Mouse (Mus musculus) neural tube, postnatal 0 days (tissue): ENCODE data around the gene 4930469K13Rik. TPM values are rescaled to one million over a fixed set of nuclear protein-coding genes. Genes with fewer than 3 reads are reported as not detected.

Experiments used
- polyA plus RNA-seq: library from polyadenylated mRNA; unstranded; fragments of >200 nt; fragmentation: Nextera tagmentation; extraction: Ambion mirVana; gene quantifications from 2 replicates; pipeline ENCODE4 v1.2.1, GENCODE M21; 2015

4930469K13Rik gene
- polyA plus RNA-seq = 9.3 and 10.8 TPM in 2 replicates

DNA sequence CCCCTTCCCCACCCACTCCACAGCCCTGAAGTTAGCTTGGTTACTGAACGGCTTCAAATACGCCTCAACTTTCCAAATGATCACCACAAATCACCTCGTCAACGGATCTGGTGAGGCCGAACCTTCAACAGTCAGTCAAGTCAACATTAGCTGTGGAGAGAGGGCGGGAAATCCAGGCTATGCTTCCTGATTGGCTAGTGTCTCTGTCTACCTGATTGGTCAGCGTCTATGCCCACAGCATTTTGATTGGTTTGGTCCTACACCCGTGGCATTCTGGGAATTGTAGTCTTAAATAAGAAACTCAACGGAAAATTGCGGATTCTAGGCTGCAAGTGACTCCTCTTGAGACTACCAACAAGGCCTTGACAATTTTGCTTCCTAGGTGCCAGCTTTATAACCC, at the start of gene 4930469K13Rik:
Gene 4930469K13Rik (minus strand): TSS at position 133 of the 400 bp plus-strand sequence.

DNA sequence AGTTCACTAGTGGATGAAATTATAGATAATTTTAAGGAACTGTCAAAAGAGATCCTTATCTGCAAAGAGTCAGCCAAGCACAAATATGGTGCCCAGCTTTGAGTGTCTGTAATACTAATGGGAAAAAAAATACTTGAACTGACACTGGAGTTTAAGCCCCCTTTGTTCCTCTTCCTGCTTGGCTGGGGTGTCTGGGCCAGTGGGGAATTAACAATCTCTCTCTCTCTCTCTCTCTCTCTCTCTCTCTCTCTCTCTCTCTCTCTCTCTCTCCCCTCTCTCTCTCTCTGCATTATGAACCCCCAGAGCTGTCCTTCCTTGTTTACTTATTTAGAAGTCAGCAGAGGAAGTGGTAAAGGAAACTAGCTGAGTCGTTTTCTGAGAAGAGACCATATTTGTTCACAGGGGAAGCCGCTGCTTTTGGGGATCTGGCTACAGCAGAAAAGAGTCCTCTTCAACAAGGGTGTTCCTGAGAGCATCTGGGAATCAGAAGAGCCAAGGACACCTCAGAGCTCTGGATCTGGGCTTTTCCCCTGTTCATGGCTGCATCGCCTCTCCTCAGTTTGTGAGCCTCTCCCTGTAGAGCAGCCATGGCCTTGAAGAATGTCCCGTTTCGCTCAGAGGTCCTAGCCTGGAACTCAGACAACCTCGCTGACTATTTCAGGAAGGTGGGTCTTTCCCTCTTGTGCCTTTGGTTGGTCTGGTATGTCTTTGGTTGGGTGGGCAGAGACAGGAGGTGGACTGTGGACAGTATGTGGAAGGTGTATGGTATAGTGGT, 51.4 kb downstream of the 4930469K13Rik start, which contains the start of gene Lcp2:
Gene Lcp2 (plus strand): TSS at position 154 of the 775 bp plus-strand sequence.

DNA sequence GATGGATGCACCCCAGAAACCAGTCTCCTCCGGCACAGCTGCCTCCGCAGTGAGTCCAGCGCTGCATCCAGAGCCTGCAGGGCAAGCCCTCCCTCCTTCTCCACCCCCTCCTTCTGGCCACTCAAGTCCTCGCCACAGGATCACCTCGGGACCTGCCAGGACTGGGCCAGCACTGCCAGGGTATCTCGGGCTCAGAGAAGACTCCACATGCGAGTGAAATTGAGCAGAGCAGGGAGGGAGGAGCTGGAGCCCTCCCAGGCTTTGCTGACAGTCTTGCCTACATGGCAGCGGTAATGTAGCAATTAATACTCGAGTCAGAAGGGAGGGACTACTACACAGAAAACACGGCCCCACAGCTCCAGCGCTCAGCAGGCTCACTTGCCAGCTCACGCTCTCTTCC, 105.4 kb downstream of the 4930469K13Rik start, which contains the start of gene Kcnip1:
Gene Kcnip1 (minus strand): TSS at position 215 of the 400 bp plus-strand sequence.

GRCm38 (mm10) chr11:33962688-33963407, 135.5 kb downstream of the 4930469K13Rik start, which contains the start of gene Kcnmb1:
TSS of gene Kcnmb1 (plus strand) at chr11:33963013.

Other genes with a start within 250 kb of the 4930469K13Rik start
- 0.12 and 0.23 TPM in 2 replicates for gene Kcnmb1, start 135.5 kb downstream of the 4930469K13Rik start, polyA plus RNA-seq
- gene Kcnip1, start 105.4 kb downstream of the 4930469K13Rik start, polyA plus RNA-seq = 188 TPM in 2 replicates
- 1.9 and 3.0 TPM in 2 replicates for gene Lcp2, start 51.6 kb downstream of the 4930469K13Rik start, polyA plus RNA-seq
- not detected in 2 replicates for gene Foxi1, start 109.5 kb upstream of the 4930469K13Rik start, polyA plus RNA-seq
- 2.1 and 3.0 TPM in 2 replicates for gene Fam196b, start 216.3 kb upstream of the 4930469K13Rik start, polyA plus RNA-seq